Mouse (Mus musculus) thymus, adult 2 months (tissue): Measurements from ENCODE around the gene Gm12666. TPM values are rescaled to one million over a fixed set of nuclear protein-coding genes. Genes with fewer than 3 reads are reported as not detected.
"Not testable (repeated sequence)": the region's sequence is repeated elsewhere in the genome, so short reads cannot be mapped to it uniquely, and the experiment has no call there.

ENCODE experiments used
- DNase-seq: peaks from one replicate; pipeline ENCODE4 v3.0.0; 2021
- H3K27ac ChIP-seq: fragments of 200-500 bp; 2 replicates; pipeline ENCODE4 v1.5.1; 2012; ENCODE audit warnings: low read length, control low read depth; ENCODE audit not compliant: control insufficient read depth, insufficient read depth
- H3K27me3 ChIP-seq: fragments of 200-500 bp; 2 replicates; pipeline ENCODE4 v1.6.1; 2012; ENCODE audit warnings: mild to moderate bottlenecking, low read length, moderate library complexity, mixed read lengths; ENCODE audit not compliant: control insufficient read depth, insufficient read depth
- H3K36me3 ChIP-seq: fragments of 200-500 bp; 2 replicates; pipeline ENCODE4 v1.6.1; 2012; ENCODE audit warnings: mild to moderate bottlenecking, low read length, moderate library complexity; ENCODE audit not compliant: control insufficient read depth, insufficient read depth
- H3K4me1 ChIP-seq: fragments of 200-500 bp; replicated peaks from 2 replicates; pipeline ENCODE4 v1.6.1; 2012; ENCODE audit warnings: low read length; ENCODE audit not compliant: control insufficient read depth, insufficient read depth
- H3K4me3 ChIP-seq: fragments of 200-500 bp; 2 replicates; pipeline ENCODE4 v1.5.1; 2012; ENCODE audit warnings: mild to moderate bottlenecking, low read length, control low read depth, moderate library complexity; ENCODE audit not compliant: control insufficient read depth, insufficient read depth
- CTCF ChIP-seq: fragments of 200-500 bp; IDR thresholded peaks from 2 replicates; pipeline ENCODE4 v1.5.1; 2012; ENCODE audit warnings: mild to moderate bottlenecking, control low read depth, low read length, moderate library complexity, borderline replicate concordance; ENCODE audit not compliant: control insufficient read depth, poor library complexity, insufficient read depth; ENCODE audit errors: extremely low read depth
- POLR2A ChIP-seq: fragments of 200-500 bp; IDR thresholded peaks from 2 replicates; pipeline ENCODE4 v1.6.1; 2012; ENCODE audit warnings: mild to moderate bottlenecking, low read length, control low read depth, moderate library complexity; ENCODE audit not compliant: control insufficient read depth, poor library complexity, insufficient read depth; ENCODE audit errors: extremely low read depth
- WGBS: fragments of 180-500 bp; shearing (Covaris S2); methylation state at CpG from one replicate; pipeline ENCODE4 v1.1.7; 2018; 5-methylcytosine and 5-hydroxymethylcytosine counted together
- polyA plus RNA-seq: library from polyadenylated mRNA; depleted of rRNA; stranded (reverse); fragments of >200 nt; gene quantifications from 2 replicates; pipeline ENCODE4 v1.2.3, GENCODE M21; 2012; rRNA removed

Gene Gm12666
- polyA plus RNA-seq, result not detected in 2 replicates

- not testable (repeated sequence) for H3K27me3 ChIP-seq, DNase-seq, H3K27ac ChIP-seq, H3K4me3 ChIP-seq, H3K36me3 ChIP-seq, H3K4me1 ChIP-seq
- WGBS, result 85% methylated on average over 1 of the region's 1 CpGs
These were observed at the start of gene Gm12666 for GRCm38 (mm10) chr4:92191649-92192048. TSS of gene Gm12666 (minus strand) at chr4:92191749.

- Histone ChIP-seq H3K27me3 (no peaks in the 10 kb centered on the region), H3K36me3 (no peaks in the 10 kb centered on the region), H3K4me1 (no peaks in the 10 kb centered on the region), H3K4me3 (no peak overlapping the region), H3K27ac (no peak overlapping the region)
- DNase-seq, result no peak
- TF ChIP-seq POLR2A (no peak), CTCF (no peak)
- 97% methylated on average over 2 of the region's 2 CpGs for WGBS
These were observed 34.8 kb upstream of the Gm12666 start for GRCm38 (mm10) chr4:92226326-92226725.

GRCm38 (mm10) chr4:92216286-92216685 lies 24.7 kb upstream of the Gm12666 start:
- no peak overlapping the region for H3K27ac ChIP-seq
- no peak overlapping the region for H3K4me3 ChIP-seq
- no peak for DNase-seq
- TF ChIP-seq POLR2A (no peak), CTCF (no peak)
- H3K36me3 ChIP-seq, result no peaks in the 10 kb centered on the region
- no peaks in the 10 kb centered on the region for H3K4me1 ChIP-seq
- 69% methylated on average over 1 of the region's 1 CpGs for WGBS
- no peaks in the 10 kb centered on the region for H3K27me3 ChIP-seq

- 86% methylated on average over 1 of the region's 1 CpGs for WGBS
- Histone ChIP-seq H3K27me3 (no peaks in the 10 kb centered on the region), H3K27ac (no peak overlapping the region), H3K36me3 (no peaks in the 10 kb centered on the region), H3K4me3 (no peak overlapping the region), H3K4me1 (no peaks in the 10 kb centered on the region)
- TF ChIP-seq CTCF, result no peak
- no peak for DNase-seq
These were observed 38.9 kb downstream of the Gm12666 start for GRCm38 (mm10) chr4:92152646-92153045.

GRCm38 (mm10) chr4:92147134-92147533 lies 44.4 kb downstream of the Gm12666 start, which contains the start of gene Izumo3:
TSS of gene Izumo3 (minus strand) at chr4:92147234.
- H3K4me1 ChIP-seq, result no peaks in the 10 kb centered on the region
- H3K4me3 ChIP-seq, result no peak within 1 kb of the TSS
- no peaks in the 10 kb centered on the region for H3K27me3 ChIP-seq
- H3K36me3 ChIP-seq, result no peaks in the 10 kb centered on the region
- no peak within 1 kb of the TSS for H3K27ac ChIP-seq
- TF ChIP-seq POLR2A (no peak), CTCF (no peak)
- no peak for DNase-seq

Other genes with a start within 250 kb of the Gm12666 start
- not detected in 2 replicates for gene Izumo3, start 44.5 kb downstream of the Gm12666 start, polyA plus RNA-seq